Mouse (Mus musculus) ES-E14 (cell line): ENCODE data around the gene Amz2. TPM values are rescaled to one million over a fixed set of nuclear protein-coding genes. Genes with fewer than 3 reads are reported as not detected.

Source experiments
- DNase-seq: peaks from one replicate; pipeline ENCODE4 v3.0.0-alpha.2; 2013; ENCODE audit warnings: low read depth, low spot score
- H3K27ac ChIP-seq: 2 replicates; pipeline ENCODE4 v1.5.1; 2012; ENCODE audit warnings: low read depth, mild to moderate bottlenecking, low read length, moderate library complexity, mixed read lengths; ENCODE audit not compliant: poor library complexity, insufficient read depth, severe bottlenecking
- H3K36me3 ChIP-seq: 2 replicates; pipeline ENCODE4 v1.6.1; 2012; ENCODE audit warnings: mild to moderate bottlenecking, low read length, moderate library complexity, mixed read lengths; ENCODE audit not compliant: control insufficient read depth, poor library complexity, insufficient read depth, severe bottlenecking
- H3K4me1 ChIP-seq, 2 experiments: fragments of 150-350 bp in 1 of 2; sonication (generic) in 1 of 2; 2 replicates each; pipeline ENCODE4 v1.6.1; 2012; ENCODE audit warnings: low read length in 2 of 2, mild to moderate bottlenecking in 1 of 2, mixed read lengths in 1 of 2; ENCODE audit not compliant: control insufficient read depth in 2 of 2, insufficient read depth in 2 of 2, poor library complexity in 1 of 2
- H3K4me3 ChIP-seq, 2 experiments: fragments of 150-350 bp in 1 of 2; sonication (generic) in 1 of 2; 2 replicates each; pipeline ENCODE4 v1.5.1; 2012; ENCODE audit warnings: low read length in 2 of 2, low read depth in 1 of 2, mild to moderate bottlenecking in 1 of 2, mixed read lengths in 1 of 2; ENCODE audit not compliant: insufficient read depth in 1 of 2, poor library complexity in 1 of 2, severe bottlenecking in 1 of 2
- H3K9ac ChIP-seq: 2 replicates; pipeline ENCODE4 v1.6.1; 2012; ENCODE audit warnings: low read depth, mild to moderate bottlenecking, low read length, mixed read lengths; ENCODE audit not compliant: poor library complexity, insufficient read depth, severe bottlenecking
- H3K9me3 ChIP-seq: fragments of 150-350 bp; sonication (generic); 2 replicates; pipeline ENCODE4 v1.6.1; 2012; ENCODE audit warnings: low read depth, mild to moderate bottlenecking, low read length; ENCODE audit not compliant: control insufficient read depth, insufficient read depth
- CHD2 ChIP-seq: IDR thresholded peaks from 2 replicates; pipeline ENCODE4 v1.6.1; 2014; ENCODE audit warnings: mild to moderate bottlenecking, low read depth, low read length, inconsistent platforms
- HCFC1 ChIP-seq: IDR thresholded peaks from 2 replicates; pipeline ENCODE4 v1.6.1; 2012; ENCODE audit warnings: low read length, inconsistent platforms, borderline replicate concordance; ENCODE audit not compliant: insufficient read depth
- MAFK ChIP-seq: IDR thresholded peaks from 2 replicates; pipeline ENCODE4 v1.6.1; 2014; ENCODE audit warnings: mild to moderate bottlenecking, low read depth, low read length, inconsistent platforms; ENCODE audit not compliant: insufficient read depth
- ZC3H11A ChIP-seq: IDR thresholded peaks from 2 replicates; pipeline ENCODE4 v1.6.1; 2012; ENCODE audit warnings: low read depth, mild to moderate bottlenecking, inconsistent platforms, low read length, borderline replicate concordance
- ZNF384 ChIP-seq: IDR thresholded peaks from 2 replicates; pipeline ENCODE4 v1.6.1; 2012; ENCODE audit warnings: low read depth, low read length, inconsistent platforms
- in situ Hi-C, 2 experiments: fragments of 600-800 bp; cut with MboI; formaldehyde crosslinking; loops; one replicate each; pipeline ENCODE4 v1.15.1; 2025; ENCODE audit warnings: low sequenced_read_pairs in 2 of 2, inconsistent platforms in 1 of 2; ENCODE audit not compliant: unreplicated experiment in 2 of 2
- total RNA-seq: library from RNA; depleted of rRNA; stranded (reverse); fragments of 300-350 nt; gene quantifications from 2 replicates; pipeline ENCODE4 v1.2.3, GENCODE M21; 2012

Gene Amz2
- total RNA-seq, 1 experiment = 20.1 TPM

GRCm38 (mm10) chr11:109423294-109423693 lies 2.5 kb upstream of the Amz2 start:
- Histone ChIP-seq H3K4me1 (peaks cover 1 to 4% of the 10 kb centered on the region in 2 experiments; a peak in 1 of 4 replicates), H3K9me3 (no peaks in the 10 kb centered on the region), H3K36me3 (no peaks in the 10 kb centered on the region), H3K4me3 (no peak overlapping the region), H3K27ac (no peak overlapping the region), H3K9ac (no peak overlapping the region)
- in situ Hi-C loops = no loop called here
- TF ChIP-seq CHD2 (no peak), ZC3H11A (no peak), ZNF384 (no peak), HCFC1 (no peak), MAFK (no peak)
- no peak for DNase-seq

GRCm38 (mm10) chr11:109426272-109426586 lies 483 bp downstream of the Amz2 start:
- peak overlapping the region; percentile 90 for H3K9ac ChIP-seq
- in situ Hi-C loops = loop anchor here in 1 of 2 experiments (25.0 kb wide), 1 partner anchor 436 kb away; no protein-coding TSS in a partner anchor
- TF ChIP-seq CHD2 = no peak
- no peak for TF ChIP-seq HCFC1
- no peak for TF ChIP-seq ZC3H11A
- TF ChIP-seq MAFK = no peak
- no peak for TF ChIP-seq ZNF384
- peaks cover 12% of the 10 kb centered on the region; the same call in 1 of the 2 replicates for H3K36me3 ChIP-seq
- H3K9me3 ChIP-seq = no peaks in the 10 kb centered on the region
- H3K4me3 ChIP-seq = peak overlapping the region; percentile 71 to 91
- H3K4me1 ChIP-seq = peaks cover 1 to 2% of the 10 kb centered on the region in 2 experiments; a peak in 1 of 4 replicates
- peak overlapping the region; percentile 49 for H3K27ac ChIP-seq
- DNase-seq = no peak

GRCm38 (mm10) chr11:109427353-109427752 lies 1.6 kb downstream of the Amz2 start:
- Histone ChIP-seq H3K9ac (no peak overlapping the region), H3K36me3 (peaks cover 12% of the 10 kb centered on the region; the same call in 1 of the 2 replicates), H3K4me3 (no peak overlapping the region), H3K9me3 (no peaks in the 10 kb centered on the region), H3K4me1 (peaks cover 1 to 4% of the 10 kb centered on the region in 2 experiments; a peak in 1 of 4 replicates), H3K27ac (no peak overlapping the region)
- in situ Hi-C loops = loop anchor here in 1 of 2 experiments (25.0 kb wide), 1 partner anchor 435 kb away; no protein-coding TSS in a partner anchor
- TF ChIP-seq CHD2 (no peak), HCFC1 (no peak), ZC3H11A (no peak), MAFK (no peak), ZNF384 (no peak)
- no peak for DNase-seq

- no peak overlapping the region for H3K27ac ChIP-seq
- no peaks in the 10 kb centered on the region for H3K9me3 ChIP-seq
- no peak for DNase-seq
- no peak overlapping the region for H3K4me3 ChIP-seq
- TF ChIP-seq ZC3H11A = no peak
- in situ Hi-C loops = loop anchor here (10.0 to 25.0 kb wide), 2 partner anchors 110 to 428 kb away; no protein-coding TSS in a partner anchor
- peaks cover 0 to 4% of the 10 kb centered on the region in 2 experiments; a peak in 1 of 4 replicates for H3K4me1 ChIP-seq
- peaks cover 16% of the 10 kb centered on the region; the same call in 1 of the 2 replicates for H3K36me3 ChIP-seq
- H3K9ac ChIP-seq = no peak overlapping the region
Measured at GRCm38 (mm10) chr11:109434233-109434798, 8.6 kb downstream of the Amz2 start.

- in situ Hi-C loops = loop anchor here (10.0 to 25.0 kb wide), 2 partner anchors 112 to 425 kb away; no protein-coding TSS in a partner anchor
- H3K36me3 ChIP-seq = peaks cover 10% of the 10 kb centered on the region; the same call in 1 of the 2 replicates
- H3K9ac ChIP-seq = no peak overlapping the region
- no peak overlapping the region for H3K27ac ChIP-seq
- DNase-seq = no peak
- no peak overlapping the region for H3K4me3 ChIP-seq
- H3K9me3 ChIP-seq = no peaks in the 10 kb centered on the region
- TF ChIP-seq ZNF384 (no peak), HCFC1 (no peak), CHD2 (no peak), ZC3H11A (no peak), MAFK (no peak)
- no peaks in the 10 kb centered on the region for H3K4me1 ChIP-seq
Measured at GRCm38 (mm10) chr11:109436889-109437288, 11.1 kb downstream of the Amz2 start.
